ENCODE assay signal across 15 mouse cellular contexts in genomic region chr7:144111026-144111604, GRCm38 (mm10).
DNase-seq lines count a peak whose midpoint lies in the region; ATAC-seq and TF ChIP-seq lines count a peak whose summit lies in the region.
"Had no signal": no experiment of that assay in that cellular context is flagged by ENCODE, and none has a peak within 500 bp of the region (broad histone marks: within the 10 kb centered on the region; RNA-seq: fewer than 3 reads in every experiment).

No protein-coding gene starts in this region.

- H3K4me1 ChIP-seq in forebrain, embryonic 14.5 days (ENCODE audit: control insufficient read depth, insufficient read depth, low read length): peaks cover 6% of the 10 kb centered on the region
- H3K4me1 ChIP-seq in forebrain, embryonic 11.5 days (replicated peaks; ENCODE audit: control insufficient read depth, insufficient read depth, low read length): no peaks in the 10 kb centered on the region; the same call in 1 of the 2 replicates
- H3K4me1 ChIP-seq in hindbrain, postnatal 0 days (ENCODE audit: insufficient read depth, low read length): no peaks in the 10 kb centered on the region
- H3K4me1 ChIP-seq in intestine, embryonic 15.5 days (replicated peaks): no peaks in the 10 kb centered on the region
- H3K4me1 ChIP-seq: embryonic facial prominence, embryonic 15.5 days had no signal

- WGBS in forebrain, embryonic 14.5 days: 46% methylated on average over 4 of the region's 4 CpGs
- WGBS in forebrain, embryonic 11.5 days: 55% methylated on average over 4 of the region's 4 CpGs
- WGBS in hindbrain, postnatal 0 days: 40% methylated on average over 4 of the region's 4 CpGs
- 56% methylated on average over 4 of the region's 4 CpGs for WGBS in intestine, embryonic 15.5 days

- no peak overlapping the region for H3K9ac ChIP-seq in forebrain, embryonic 14.5 days (ENCODE audit: low read length)
- no peak overlapping the region for H3K9ac ChIP-seq in forebrain, embryonic 11.5 days (ENCODE audit: low read length)
- H3K9ac ChIP-seq in hindbrain, postnatal 0 days (replicated peaks; ENCODE audit: low read length): no peak overlapping the region
- H3K9ac ChIP-seq in intestine, embryonic 15.5 days: no peak overlapping the region
- H3K9ac ChIP-seq: embryonic facial prominence, embryonic 15.5 days had no signal

- H3K27ac ChIP-seq in forebrain, embryonic 14.5 days (ENCODE audit: low read depth, low read length): peak overlapping the region; percentile 30; the same call in 1 of the 2 replicates
- no peak overlapping the region for H3K27ac ChIP-seq in forebrain, embryonic 11.5 days (ENCODE audit: low read depth, low read length)
- peak overlapping the region; percentile 15; the same call in 1 of the 2 replicates for H3K27ac ChIP-seq in hindbrain, postnatal 0 days
- H3K27ac ChIP-seq in intestine, embryonic 15.5 days: no peak overlapping the region
- H3K27ac ChIP-seq: embryonic facial prominence, embryonic 15.5 days had no signal

- H3K4me2 ChIP-seq in forebrain, embryonic 14.5 days (ENCODE audit: low read length): no peak overlapping the region
- H3K4me2 ChIP-seq in forebrain, embryonic 11.5 days (ENCODE audit: low read depth, low read length, severe bottlenecking): no peak overlapping the region
- no peak overlapping the region for H3K4me2 ChIP-seq in hindbrain, postnatal 0 days (ENCODE audit: low read depth, low read length)
- H3K4me2 ChIP-seq in intestine, embryonic 15.5 days (replicated peaks): no peak overlapping the region
- H3K4me2 ChIP-seq: embryonic facial prominence, embryonic 15.5 days had no signal

- no peaks in the 10 kb centered on the region for H3K27me3 ChIP-seq in forebrain, embryonic 14.5 days (replicated peaks; ENCODE audit: control insufficient read depth, insufficient read depth, low read length)
- H3K27me3 ChIP-seq in forebrain, embryonic 11.5 days (ENCODE audit: control insufficient read depth, insufficient read depth, low read length): no peaks in the 10 kb centered on the region
- no peaks in the 10 kb centered on the region for H3K27me3 ChIP-seq in hindbrain, postnatal 0 days (ENCODE audit: insufficient read depth, low read length)
- no peaks in the 10 kb centered on the region for H3K27me3 ChIP-seq in intestine, embryonic 15.5 days (replicated peaks)
- H3K27me3 ChIP-seq: embryonic facial prominence, embryonic 15.5 days had no signal

- H3K4me3 ChIP-seq in forebrain, embryonic 14.5 days (ENCODE audit: low read depth, low read length): no peak overlapping the region
- H3K4me3 ChIP-seq in forebrain, embryonic 11.5 days (ENCODE audit: low read depth, low read length): no peak overlapping the region
- no peak overlapping the region for H3K4me3 ChIP-seq in hindbrain, postnatal 0 days (ENCODE audit: low read length)
- no peak overlapping the region for H3K4me3 ChIP-seq in intestine, embryonic 15.5 days (replicated peaks)
- H3K4me3 ChIP-seq: embryonic facial prominence, embryonic 15.5 days; myocyte had no signal

- no peaks in the 10 kb centered on the region for H3K9me3 ChIP-seq in forebrain, embryonic 14.5 days (replicated peaks; ENCODE audit: control insufficient read depth, low read length)
- H3K9me3 ChIP-seq in forebrain, embryonic 11.5 days (ENCODE audit: control insufficient read depth, low read length): no peaks in the 10 kb centered on the region
- H3K9me3 ChIP-seq in hindbrain, postnatal 0 days (ENCODE audit: low read length): no peaks in the 10 kb centered on the region
- H3K9me3 ChIP-seq in intestine, embryonic 15.5 days: no peaks in the 10 kb centered on the region
- H3K9me3 ChIP-seq: embryonic facial prominence, embryonic 15.5 days had no signal

- peak; percentile 39 for DNase-seq in forebrain, embryonic 14.5 days (ENCODE audit: low spot score)
- no peak for DNase-seq in forebrain, embryonic 11.5 days (ENCODE audit: low spot score)
- peak; percentile 11 for DNase-seq in kidney, adult 11 months
- DNase-seq in kidney, postnatal 10 days: no peak
- peak; percentile 24 for DNase-seq in hindbrain, postnatal 0 days (ENCODE audit: low spot score)
- peak; percentile 67 for DNase-seq in retina, postnatal 1 day
- no peak for DNase-seq in cerebellum, postnatal 10 days
- DNase-seq: cerebellum, adult 18-20 months; gastrocnemius, postnatal 25 days; kidney, adult 18-20 months; lung, adult 2 months; thymus, adult 18-20 months had no signal

- TF ChIP-seq CTCF in hindbrain, postnatal 0 days (IDR thresholded peaks at IDR 0.05; ENCODE audit: low read depth): no peak

- H3K36me3 ChIP-seq in forebrain, embryonic 14.5 days (ENCODE audit: control insufficient read depth, insufficient read depth, low read length): no peaks in the 10 kb centered on the region
- H3K36me3 ChIP-seq in forebrain, embryonic 11.5 days (ENCODE audit: control insufficient read depth, insufficient read depth, low read length): no peaks in the 10 kb centered on the region
- H3K36me3 ChIP-seq in hindbrain, postnatal 0 days (ENCODE audit: insufficient read depth, low read length): no peaks in the 10 kb centered on the region
- no peaks in the 10 kb centered on the region for H3K36me3 ChIP-seq in intestine, embryonic 15.5 days
- H3K36me3 ChIP-seq: embryonic facial prominence, embryonic 15.5 days had no signal

- no peak for ATAC-seq in forebrain, embryonic 14.5 days
- ATAC-seq in forebrain, embryonic 11.5 days (replicated peaks; ENCODE audit: low FRiP score): no peak
- no peak for ATAC-seq in hindbrain, postnatal 0 days
- ATAC-seq in intestine, embryonic 15.5 days: no peak

Comparison
In these comparisons a context has a peak if more than half of its experiments do, and no peak if none do; other contexts are left out.
1. DNase-seq: peak in forebrain, embryonic 14.5 days (single experiment), kidney, adult 11 months (single experiment), hindbrain, postnatal 0 days (single experiment) and retina, postnatal 1 day (single experiment); none in forebrain, embryonic 11.5 days (single experiment), kidney, postnatal 10 days (single experiment) and cerebellum, postnatal 10 days (0 of 2).
2. H3K27ac ChIP-seq: peak in forebrain, embryonic 14.5 days (single experiment) and hindbrain, postnatal 0 days (single experiment); none in forebrain, embryonic 11.5 days (single experiment) and intestine, embryonic 15.5 days (single experiment).